Mouse (Mus musculus) left cerebral cortex, adult 8-10 months (tissue): ENCODE measurements at regions not wholly inside any gene's neighbourhood (a gene's known extent, or its start where the extent isn't known, plus 50 kb on each side); places are given as distances from the start of the nearest gene placed in this dataset.

Source experiments
- DNase-seq, 2 experiments: peaks; one replicate each; pipeline ENCODE4 v3.0.0; 2022; ENCODE audit warnings: low spot score in 2 of 2

- DNase-seq, result no peak
These were observed 132.6 kb upstream of the Jade1 start for GRCm38 (mm10) chr3:41422615-41423579.

GRCm38 (mm10) chr3:41413771-41414170 lies 141.8 kb upstream of the Jade1 start:
- DNase-seq, result no peak

- DNase-seq, result no peak
These were observed 142.8 kb upstream of the Jade1 start for GRCm38 (mm10) chr3:41412698-41413097.

GRCm38 (mm10) chr3:41408821-41409737 lies 146.5 kb upstream of the Jade1 start:
- DNase-seq, result no peak

- peak; percentile 15 to 63 for DNase-seq
These were observed 147.1 kb upstream of the Jade1 start for GRCm38 (mm10) chr3:41408423-41408820.

GRCm38 (mm10) chr3:41407988-41408387 lies 147.5 kb upstream of the Jade1 start:
- DNase-seq, result no peak

GRCm38 (mm10) chr3:41407520-41407919 lies 148.0 kb upstream of the Jade1 start:
- no peak for DNase-seq

GRCm38 (mm10) chr3:41401881-41402280 lies 153.7 kb upstream of the Jade1 start:
- DNase-seq, result no peak

- DNase-seq, result no peak
These were observed 165.7 kb upstream of the Jade1 start for GRCm38 (mm10) chr3:41389868-41390267.

- DNase-seq, result no peak
These were observed 167.9 kb upstream of the Jade1 start for GRCm38 (mm10) chr3:41387469-41388212.

- no peak for DNase-seq
These were observed 169.2 kb upstream of the Jade1 start for GRCm38 (mm10) chr3:41386299-41386698.

GRCm38 (mm10) chr3:41384410-41384809 lies 171.1 kb upstream of the Jade1 start:
- DNase-seq, result no peak

GRCm38 (mm10) chr3:41378576-41378975 lies 177.0 kb upstream of the Jade1 start:
- DNase-seq, result no peak

GRCm38 (mm10) chr3:41377826-41378406 lies 177.6 kb upstream of the Jade1 start:
- peak in 1 of 2 experiments; percentile 13 for DNase-seq

- DNase-seq, result no peak
These were observed 178.5 kb upstream of the Jade1 start for GRCm38 (mm10) chr3:41376848-41377582.

- no peak for DNase-seq
These were observed 180.2 kb upstream of the Jade1 start for GRCm38 (mm10) chr3:41375230-41375930.

GRCm38 (mm10) chr3:41373198-41373597 lies 182.3 kb upstream of the Jade1 start:
- DNase-seq, result no peak

- no peak for DNase-seq
These were observed 187.0 kb upstream of the Jade1 start for GRCm38 (mm10) chr3:41368351-41369101.

GRCm38 (mm10) chr3:41366764-41367163 lies 188.8 kb upstream of the Jade1 start:
- DNase-seq, result no peak
